Mouse (Mus musculus): ENCODE data around the gene Rgs8. TPM values are rescaled to one million over a fixed set of nuclear protein-coding genes. Genes with fewer than 3 reads are reported as not detected.

Gene Rgs8
- polyA plus RNA-seq, 2 experiments from 2014 or later, result 0.09 TPM; not detected in 1

GRCm38 (mm10) chr1:153746119-153746670, 93.4 kb downstream of the Rgs8 start:
- no peak for ATAC-seq

GRCm38 (mm10) chr1:153746728-153747127, 93.9 kb downstream of the Rgs8 start:
- peak; percentile 16 for ATAC-seq

- ATAC-seq, result no peak
These were observed 95.2 kb downstream of the Rgs8 start for GRCm38 (mm10) chr1:153747861-153748530.

- ATAC-seq, result peak; percentile 16
These were observed 95.7 kb downstream of the Rgs8 start for GRCm38 (mm10) chr1:153748549-153748948.

GRCm38 (mm10) chr1:153749211-153749801, 96.5 kb downstream of the Rgs8 start, which contains the start of gene Rnasel:
Gene Rnasel, plus strand, starts transcription at chr1:153749426.
- peak; percentile 50 for ATAC-seq

Other genes starting within 250 kb of the Rgs8 start
- gene Shcbp1l, start 227.9 kb upstream of the Rgs8 start, polyA plus RNA-seq (2017; shearing (Covaris generic)), result under 1 TPM in 1 of 2 experiments, not detected in 1; 0.36 TPM
- 10 to 100 TPM; 23.3 to 28.5 TPM for gene Dhx9, start 165.4 kb upstream of the Rgs8 start, polyA plus RNA-seq (2017; shearing (Covaris generic))
- not detected for gene Npl, start 103.0 kb upstream of the Rgs8 start, polyA plus RNA-seq (2017; shearing (Covaris generic))
- gene Rgs16, start 87.3 kb downstream of the Rgs8 start, polyA plus RNA-seq (2017; shearing (Covaris generic)), result 10 to 100 TPM in 1 of 2 experiments, 1 to 10 TPM in 1; 5.6 to 27.5 TPM
- 10 to 100 TPM; 38.6 to 49.7 TPM for gene Rnasel, start 96.4 kb downstream of the Rgs8 start, polyA plus RNA-seq (2017; shearing (Covaris generic))
- not detected for gene Rgsl1, start 191.1 kb downstream of the Rgs8 start, polyA plus RNA-seq (2017; shearing (Covaris generic))
- under 1 TPM in 1 of 2 experiments, not detected in 1; 0.17 TPM for gene Teddm1b, start 221.3 kb downstream of the Rgs8 start, polyA plus RNA-seq (2017; shearing (Covaris generic))
- under 1 TPM in 1 of 2 experiments, not detected in 1; 0.48 TPM for gene Teddm1a, start 238.7 kb downstream of the Rgs8 start, polyA plus RNA-seq (2017; shearing (Covaris generic))
- gene Glul, start 246.9 kb downstream of the Rgs8 start, polyA plus RNA-seq (2017; shearing (Covaris generic)), result 10 to 100 TPM; 28.1 to 28.9 TPM
- gene Teddm2, start 247.2 kb downstream of the Rgs8 start, polyA plus RNA-seq (2017; shearing (Covaris generic)), result under 1 TPM; 0.29 to 0.54 TPM